Mouse (Mus musculus): Measurements from ENCODE around the gene Gm7879. TPM values are rescaled to one million over a fixed set of nuclear protein-coding genes. Genes with fewer than 3 reads are reported as not detected.

The Gm7879 gene
- polyA plus RNA-seq, 1 experiment from 2014 or later, result not detected

GRCm38 (mm10) chr5:43959884-43960440 lies 47.0 kb downstream of the Gm7879 start:
- no peaks in the 10 kb centered on the region for H3K36me3 ChIP-seq
- no peaks in the 10 kb centered on the region for H3K27me3 ChIP-seq
- no peak overlapping the region for H3K27ac ChIP-seq
- no peak for ATAC-seq (ENCODE audit: low FRiP score)
- H3K9me3 ChIP-seq (replicated peaks), result no peaks in the 10 kb centered on the region
- no peak overlapping the region for H3K9ac ChIP-seq
- H3K4me2 ChIP-seq (replicated peaks), result no peak overlapping the region
- H3K4me3 ChIP-seq, result no peak overlapping the region
- no peaks in the 10 kb centered on the region for H3K4me1 ChIP-seq
- WGBS, result 86% methylated on average over 2 of the region's 3 CpGs

GRCm38 (mm10) chr5:43961056-43961455 lies 48.1 kb downstream of the Gm7879 start:
- Histone ChIP-seq H3K4me1 (no peaks in the 10 kb centered on the region), H3K4me2 (replicated peaks) (no peak overlapping the region), H3K9me3 (replicated peaks) (no peaks in the 10 kb centered on the region), H3K27me3 (no peaks in the 10 kb centered on the region), H3K9ac (no peak overlapping the region), H3K27ac (no peak overlapping the region), H3K36me3 (no peaks in the 10 kb centered on the region), H3K4me3 (no peak overlapping the region)
- WGBS, result 88% methylated on average over 3 of the region's 3 CpGs
- no peak for ATAC-seq (ENCODE audit: low FRiP score)

Other genes with a start within 250 kb of the Gm7879 start
- 0.14 and 0.18 TPM in 2 replicates for gene Bst1, start 94.3 kb upstream of the Gm7879 start, polyA plus RNA-seq (2016; fragmentation: Nextera tagmentation; extraction: Ambion mirVana)
- 60.6 TPM in 2 replicates for gene Fbxl5, start 91.5 kb upstream of the Gm7879 start, polyA plus RNA-seq (2016; fragmentation: Nextera tagmentation; extraction: Ambion mirVana)
- 5.1 and 5.9 TPM in 2 replicates for gene Cd38, start 44.6 kb upstream of the Gm7879 start, polyA plus RNA-seq (2016; fragmentation: Nextera tagmentation; extraction: Ambion mirVana)
- 0.94 and 1.1 TPM in 2 replicates for gene Fgfbp1, start 68.6 kb downstream of the Gm7879 start, polyA plus RNA-seq (2016; fragmentation: Nextera tagmentation; extraction: Ambion mirVana)
- 88.3 and 95.5 TPM in 2 replicates for gene Prom1, start 188.9 kb downstream of the Gm7879 start, polyA plus RNA-seq (2016; fragmentation: Nextera tagmentation; extraction: Ambion mirVana)